Comparison of ENCODE assay signal across 22 mouse cellular contexts in genomic region chr13:82869869-82870268, GRCm38 (mm10).
DNase-seq lines count a peak whose midpoint lies in the region; ATAC-seq lines count a peak whose summit lies in the region.
"Had no signal": no experiment of that assay in that cellular context is flagged by ENCODE, and none has a peak within 500 bp of the region (broad histone marks: within the 10 kb centered on the region; RNA-seq: fewer than 3 reads in every experiment).

No protein-coding gene starts in this region.

- H3K4me3 ChIP-seq in hindbrain, embryonic 14.5 days (replicated peaks; ENCODE audit: low read length), result no peak overlapping the region
- H3K4me3 ChIP-seq in hindbrain, embryonic 10.5 days, result no peak overlapping the region
- H3K4me3 ChIP-seq in neural tube, embryonic 12.5 days, result no peak overlapping the region
- no peak overlapping the region for H3K4me3 ChIP-seq in neural tube, embryonic 13.5 days
- H3K4me3 ChIP-seq: gastrocnemius, adult 2 months; hindbrain, embryonic 15.5 days had no signal

- H3K4me2 ChIP-seq in hindbrain, embryonic 14.5 days (replicated peaks), result no peak overlapping the region
- H3K4me2 ChIP-seq in neural tube, embryonic 12.5 days (replicated peaks), result no peak overlapping the region
- H3K4me2 ChIP-seq in neural tube, embryonic 13.5 days, result no peak overlapping the region
- H3K4me2 ChIP-seq: heart, embryonic 11.5 days; hindbrain, embryonic 15.5 days had no signal

- ATAC-seq in hindbrain, embryonic 14.5 days (ENCODE audit: low FRiP score), result 0 out of 2 replicates have a peak, but pooled peaks have one; percentile 43
- peak; percentile 61; the same call in 1 of the 2 replicates for ATAC-seq in neural tube, embryonic 12.5 days (ENCODE audit: low FRiP score, low read depth)
- 0 out of 2 replicates have a peak, but pooled peaks have one; percentile 53 for ATAC-seq in neural tube, embryonic 13.5 days (ENCODE audit: low read depth)
- ATAC-seq: forebrain, embryonic 14.5 days; forebrain, postnatal 0 days; Patski had no signal

- H3K9me3 ChIP-seq in hindbrain, embryonic 14.5 days (ENCODE audit: control insufficient read depth, low read length), result no peaks in the 10 kb centered on the region
- H3K9me3 ChIP-seq in hindbrain, embryonic 10.5 days, result no peaks in the 10 kb centered on the region
- H3K9me3 ChIP-seq in neural tube, embryonic 12.5 days, result no peaks in the 10 kb centered on the region
- no peaks in the 10 kb centered on the region for H3K9me3 ChIP-seq in neural tube, embryonic 13.5 days
- H3K9me3 ChIP-seq: G1E; hindbrain, embryonic 15.5 days had no signal

- no peak overlapping the region for H3K9ac ChIP-seq in hindbrain, embryonic 14.5 days
- no peak overlapping the region for H3K9ac ChIP-seq in neural tube, embryonic 12.5 days
- no peak overlapping the region for H3K9ac ChIP-seq in neural tube, embryonic 13.5 days
- H3K9ac ChIP-seq: forebrain, postnatal 0 days; hindbrain, embryonic 15.5 days had no signal

- DNase-seq in hindbrain, embryonic 14.5 days (ENCODE audit: low spot score), result no peak
- DNase-seq in hindbrain, embryonic 10.5 days (ENCODE audit: low spot score), result no peak
- DNase-seq in neural tube, embryonic 10.5 days (ENCODE audit: extremely low spot score, low spot score), result no peak
- DNase-seq in right cerebral cortex, adult 2 months (ENCODE audit: low spot score in 2 of 2), result no peak
- DNase-seq: adrenal gland, postnatal 10 days; adrenal gland, postnatal 36 days; B cell, adult 2 months; cerebellum, adult 18-20 months; cerebellum, adult 9-10 months; cerebellum, postnatal 14 days; forebrain, postnatal 0 days; gastrocnemius, adult 2 months; gastrocnemius, postnatal 14 days; heart, adult 11 months had no signal

- no peaks in the 10 kb centered on the region for H3K36me3 ChIP-seq in hindbrain, embryonic 14.5 days (replicated peaks; ENCODE audit: control insufficient read depth, insufficient read depth)
- no peaks in the 10 kb centered on the region for H3K36me3 ChIP-seq in hindbrain, embryonic 10.5 days
- H3K36me3 ChIP-seq in neural tube, embryonic 12.5 days, result no peaks in the 10 kb centered on the region
- no peaks in the 10 kb centered on the region for H3K36me3 ChIP-seq in neural tube, embryonic 13.5 days
- H3K36me3 ChIP-seq: G1E; hindbrain, embryonic 15.5 days had no signal

- no peaks in the 10 kb centered on the region for H3K27me3 ChIP-seq in hindbrain, embryonic 14.5 days (ENCODE audit: control insufficient read depth, insufficient read depth, low read length)
- no peaks in the 10 kb centered on the region for H3K27me3 ChIP-seq in hindbrain, embryonic 10.5 days (ENCODE audit: insufficient read depth, poor library complexity, severe bottlenecking)
- H3K27me3 ChIP-seq in neural tube, embryonic 12.5 days (replicated peaks), result no peaks in the 10 kb centered on the region
- H3K27me3 ChIP-seq in neural tube, embryonic 13.5 days, result no peaks in the 10 kb centered on the region
- H3K27me3 ChIP-seq: CH12.LX; hindbrain, embryonic 15.5 days; Patski had no signal

- no peak overlapping the region for H3K27ac ChIP-seq in hindbrain, embryonic 14.5 days
- no peak overlapping the region for H3K27ac ChIP-seq in hindbrain, embryonic 10.5 days
- H3K27ac ChIP-seq in neural tube, embryonic 12.5 days, result no peak overlapping the region
- no peak overlapping the region for H3K27ac ChIP-seq in neural tube, embryonic 13.5 days (replicated peaks)
- H3K27ac ChIP-seq: gastrocnemius, adult 2 months; hindbrain, embryonic 15.5 days had no signal

- no peaks in the 10 kb centered on the region for H3K4me1 ChIP-seq in hindbrain, embryonic 14.5 days (replicated peaks; ENCODE audit: control insufficient read depth, insufficient read depth, low read length)
- no peaks in the 10 kb centered on the region for H3K4me1 ChIP-seq in hindbrain, embryonic 10.5 days (replicated peaks)
- H3K4me1 ChIP-seq in neural tube, embryonic 12.5 days, result no peaks in the 10 kb centered on the region
- no peaks in the 10 kb centered on the region for H3K4me1 ChIP-seq in neural tube, embryonic 13.5 days (replicated peaks)
- H3K4me1 ChIP-seq: hindbrain, embryonic 15.5 days had no signal
